Mouse (Mus musculus) urinary bladder, postnatal 14 days (tissue): ENCODE data around the gene Il16.
"Not testable (repeated sequence)": the region's sequence is repeated elsewhere in the genome, so short reads cannot be mapped to it uniquely, and the experiment has no call there.

Experiments used
- DNase-seq: peaks from one replicate; pipeline ENCODE4 v3.0.0; 2021; ENCODE audit warnings: low spot score

Gene Il16

DNA sequence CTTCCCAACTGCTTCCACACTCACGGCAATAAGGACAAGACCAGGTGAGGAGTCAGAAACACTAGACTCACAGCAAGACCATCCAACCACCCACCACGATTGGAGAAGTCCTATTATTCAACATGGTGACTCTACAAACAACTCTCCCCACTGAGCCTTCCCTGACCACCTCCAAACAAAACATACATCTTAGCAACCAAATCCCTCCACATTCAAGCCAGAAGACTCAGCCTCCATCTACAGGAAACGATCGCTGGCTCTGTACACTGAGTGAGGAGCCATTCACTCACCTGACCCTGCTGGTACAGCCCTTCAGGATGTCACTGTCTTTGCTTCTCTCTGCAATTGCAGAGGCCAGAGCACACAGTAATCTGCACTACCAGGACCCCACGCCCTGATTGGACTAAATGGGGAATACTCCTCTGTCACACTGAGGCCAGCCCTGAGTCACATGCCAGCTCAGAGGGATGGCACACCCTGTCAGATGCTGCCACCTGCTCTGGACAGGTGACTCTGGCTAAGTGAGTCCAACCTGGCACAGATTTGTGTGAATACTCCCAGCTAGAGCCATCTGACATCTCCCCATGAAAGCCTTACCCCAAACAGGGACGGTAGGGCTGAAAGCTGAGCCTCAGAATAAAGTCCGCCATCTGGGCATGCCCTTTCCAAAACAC, 10.3 kb downstream of the Il16 start:
- no peak for DNase-seq

GRCm38 (mm10) chr7:83734671-83735082, 10.8 kb downstream of the Il16 start:
- no peak for DNase-seq

- no peak for DNase-seq
Measured at GRCm38 (mm10) chr7:83734246-83734645, 11.3 kb downstream of the Il16 start.

DNA sequence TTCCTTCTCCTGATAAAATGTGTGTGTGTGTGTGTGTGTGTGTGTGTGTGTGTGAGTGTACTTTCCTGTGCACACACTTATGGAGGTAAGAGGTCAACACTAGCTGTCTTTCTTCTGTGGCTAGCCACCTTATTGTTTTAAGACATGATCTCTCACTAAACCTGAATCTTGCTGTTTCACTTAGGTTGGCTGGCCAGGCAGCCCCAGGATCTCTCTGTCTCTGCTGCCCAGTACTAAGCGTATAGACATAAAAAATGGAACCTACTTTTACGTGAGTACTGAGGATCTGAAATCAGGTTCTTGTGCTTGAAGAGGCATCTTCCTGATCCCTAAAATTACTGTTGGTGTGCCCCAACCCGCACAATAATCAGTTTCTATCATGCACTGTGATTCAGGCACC, 12.7 kb downstream of the Il16 start:
- DNase-seq = no peak

- DNase-seq = no peak
Measured at GRCm38 (mm10) chr7:83731961-83732666, 13.4 kb downstream of the Il16 start.

- DNase-seq = no peak
Measured at GRCm38 (mm10) chr7:83731297-83731696, 14.2 kb downstream of the Il16 start.

GRCm38 (mm10) chr7:83726936-83727632, 18.4 kb downstream of the Il16 start:
- DNase-seq = no peak

- DNase-seq = no peak
Measured at GRCm38 (mm10) chr7:83725801-83726200, 19.7 kb downstream of the Il16 start.

GRCm38 (mm10) chr7:83724541-83724940, 21.0 kb downstream of the Il16 start:
- DNase-seq = no peak

GRCm38 (mm10) chr7:83723954-83724353, 21.6 kb downstream of the Il16 start:
- DNase-seq = no peak

GRCm38 (mm10) chr7:83723221-83723620, 22.3 kb downstream of the Il16 start:
- no peak for DNase-seq

GRCm38 (mm10) chr7:83722485-83722884, 23.0 kb downstream of the Il16 start:
- DNase-seq = no peak

GRCm38 (mm10) chr7:83720231-83720630, 25.3 kb downstream of the Il16 start:
- no peak for DNase-seq

- DNase-seq = no peak
Measured at GRCm38 (mm10) chr7:83717021-83717725, 28.4 kb downstream of the Il16 start.

DNA sequence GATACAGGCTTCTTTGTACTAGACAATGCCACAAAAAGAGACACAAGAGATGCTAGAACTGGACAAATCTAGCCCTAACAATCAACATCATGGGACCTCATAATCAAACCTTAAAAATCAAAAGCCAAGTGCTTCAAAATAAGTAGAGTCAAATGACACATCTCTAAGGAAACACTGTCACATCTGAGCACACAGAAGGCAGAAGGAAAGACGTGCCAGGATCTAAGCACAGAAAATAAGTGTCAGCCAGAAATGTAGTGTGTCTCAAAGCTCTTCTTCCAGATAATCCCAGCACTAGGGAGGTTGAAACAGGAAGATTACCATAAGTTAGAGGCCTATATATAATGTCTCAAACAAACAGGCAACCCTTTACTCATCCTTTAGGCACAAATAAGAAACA, 31.9 kb downstream of the Il16 start:
- no peak for DNase-seq

DNA sequence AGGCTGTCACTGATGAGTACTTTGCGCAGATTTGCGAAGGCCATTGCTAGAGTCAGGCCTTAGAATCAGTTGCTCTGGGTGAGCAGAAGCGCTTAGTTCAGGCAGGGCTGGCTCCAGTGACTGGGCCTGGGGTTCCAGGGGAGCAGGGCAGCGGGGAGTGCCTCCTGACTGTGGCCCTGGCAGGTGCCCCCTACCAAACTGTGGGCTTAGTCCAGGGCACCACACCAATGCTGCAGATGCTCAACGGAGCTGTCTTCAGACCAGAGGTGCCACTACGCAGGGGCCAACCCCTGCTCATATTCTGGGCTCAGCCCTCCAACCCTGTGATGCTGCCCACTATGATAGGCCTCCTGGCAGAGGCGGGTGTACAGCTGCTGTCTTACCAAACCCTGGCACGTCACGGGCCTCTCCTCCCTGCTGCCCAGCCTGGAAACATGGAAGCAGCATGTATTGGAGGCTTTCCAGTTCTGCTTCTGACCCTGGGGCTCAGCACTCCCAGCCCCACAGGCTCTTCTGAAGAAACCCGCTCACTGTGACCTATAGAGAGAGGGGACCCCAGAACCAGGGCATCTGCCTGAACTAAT, 33.8 kb downstream of the Il16 start:
- not testable (repeated sequence) for DNase-seq

DNA sequence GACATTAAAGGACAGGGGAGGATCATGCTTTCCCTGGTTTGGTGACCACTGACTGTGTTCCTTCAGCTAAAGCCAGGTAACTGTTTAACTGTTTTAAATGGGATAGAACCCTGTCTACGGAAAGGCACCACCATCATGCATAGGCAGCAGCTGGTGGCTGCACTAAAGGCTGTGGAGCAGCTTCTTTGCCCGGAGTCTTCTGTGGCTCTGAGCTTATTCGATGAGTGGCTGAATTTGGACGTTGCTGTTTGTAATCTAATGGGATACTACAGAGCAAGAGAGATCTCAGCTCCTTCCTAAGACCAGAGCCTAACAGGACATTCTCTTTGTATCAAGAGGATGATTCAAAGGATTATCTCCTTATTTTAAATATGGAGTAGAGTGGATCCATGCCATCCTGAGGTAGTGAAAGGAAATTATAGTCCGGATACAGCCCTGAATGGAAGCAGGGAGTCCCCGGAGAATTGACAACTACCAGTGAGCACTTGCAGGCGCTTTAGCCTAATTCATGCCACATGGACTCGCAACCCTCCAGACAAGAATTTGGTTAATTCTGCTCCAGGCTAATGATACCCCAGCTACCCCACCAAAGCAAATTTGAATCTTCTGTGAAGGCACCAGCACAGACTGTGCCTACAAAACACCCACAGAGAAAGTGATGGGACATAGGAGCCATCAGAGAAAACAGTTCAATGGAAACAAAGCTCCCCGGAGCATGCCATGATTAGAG, 42.3 kb downstream of the Il16 start:
- no peak for DNase-seq

GRCm38 (mm10) chr7:83699066-83699745, 46.3 kb downstream of the Il16 start:
- no peak for DNase-seq

DNA sequence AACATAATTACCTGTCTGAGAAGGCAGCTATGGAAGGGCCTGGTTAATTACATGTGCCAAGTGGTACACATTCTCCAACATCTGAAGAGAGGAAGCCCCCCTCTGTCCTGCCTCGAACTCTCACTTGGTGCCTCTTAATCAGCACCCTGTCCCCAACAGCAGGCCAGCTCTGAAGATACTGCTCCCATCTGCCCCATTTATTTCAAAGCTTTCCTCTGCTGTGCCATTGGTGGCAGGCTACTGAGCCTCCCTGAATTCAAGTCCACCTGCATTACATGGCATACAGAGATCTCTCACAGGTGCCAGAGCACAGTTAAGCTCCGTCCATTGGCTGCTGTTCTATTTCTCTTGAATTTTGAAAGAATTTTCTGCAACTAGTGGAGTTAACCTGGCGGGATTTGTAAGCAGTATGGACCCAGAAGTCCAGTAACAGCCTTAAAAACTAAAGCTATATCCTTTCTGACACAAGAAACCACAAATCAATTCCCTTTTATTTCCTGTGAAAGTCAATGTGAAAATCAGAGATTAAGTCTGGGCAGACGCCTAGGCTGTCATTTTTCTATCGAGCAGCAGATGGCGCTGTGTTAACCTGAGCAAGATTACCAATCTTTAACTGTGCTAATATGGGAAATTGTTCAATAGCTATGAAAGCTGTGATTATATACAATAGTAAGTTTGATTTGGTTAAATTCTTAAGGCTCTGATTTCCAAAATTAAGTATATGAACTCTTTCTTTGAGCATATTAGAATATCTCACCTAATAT, 49.9 kb downstream of the Il16 start:
- peak; percentile 29 for DNase-seq

DNA sequence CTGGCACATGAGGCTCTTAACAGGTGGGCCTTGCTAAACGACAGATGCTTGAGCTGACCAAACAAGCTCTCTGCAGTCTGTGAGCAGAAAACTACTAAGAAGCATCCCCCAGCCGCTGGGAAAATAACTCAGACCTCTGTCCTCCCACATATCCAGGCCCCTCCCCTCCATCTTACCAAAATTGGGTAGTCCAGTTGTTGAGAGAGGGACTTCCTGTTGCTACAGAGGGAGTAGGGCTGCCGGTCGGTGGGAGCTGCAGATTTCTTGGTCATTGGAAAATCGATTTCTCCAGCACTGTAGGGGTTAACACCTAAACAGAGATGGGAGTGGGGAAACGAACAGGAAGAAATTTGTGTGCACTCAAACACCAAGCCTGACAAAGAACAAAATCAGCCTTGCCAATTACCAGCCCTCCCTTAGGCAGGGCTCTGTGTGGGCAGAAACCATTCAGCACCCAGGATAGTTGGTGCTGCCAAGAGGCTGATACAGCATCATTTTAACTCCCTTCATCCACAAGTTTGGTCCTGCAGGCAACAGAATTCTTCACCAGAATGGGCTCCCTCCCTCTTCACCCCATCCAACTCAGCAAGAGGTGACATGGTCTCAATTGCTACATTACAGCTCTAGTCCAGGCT, 62.8 kb downstream of the Il16 start:
- no peak for DNase-seq
